Mouse (Mus musculus) bone marrow, adult 2 months (tissue): ENCODE measurements around the gene Erbb4.

Experiments used
- CTCF ChIP-seq: fragments of 200-500 bp; IDR thresholded peaks from 2 replicates; pipeline ENCODE4 v1.5.1; 2011; ENCODE audit warnings: low read length, control low read depth; ENCODE audit not compliant: control insufficient read depth, insufficient read depth
- POLR2A ChIP-seq: fragments of 200-500 bp; IDR thresholded peaks from 2 replicates; pipeline ENCODE4 v1.6.1; 2011; ENCODE audit warnings: low read depth, mild to moderate bottlenecking, control low read depth, low read length, borderline replicate concordance; ENCODE audit not compliant: control insufficient read depth

DNA sequence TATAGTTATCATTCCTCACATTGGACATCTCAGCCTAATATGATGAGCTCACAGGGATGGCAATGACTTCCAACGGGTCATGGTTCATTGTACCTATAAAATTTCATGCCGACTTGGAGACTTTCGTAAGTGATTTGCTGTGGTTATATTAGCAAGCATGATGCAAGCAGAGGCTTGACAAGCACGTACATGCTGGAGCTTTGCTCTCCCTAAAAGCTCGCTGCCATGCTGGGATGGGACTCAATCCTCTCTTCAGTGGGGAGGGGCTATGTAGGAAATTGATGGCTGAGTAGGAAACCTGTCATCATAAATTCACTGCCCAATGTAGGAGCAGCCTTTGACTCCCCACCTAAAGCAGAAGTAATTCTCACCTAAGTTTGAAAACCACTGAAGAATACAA, 992.1 kb downstream of the Erbb4 start:
- TF ChIP-seq CTCF: no peak
- no peak for TF ChIP-seq POLR2A
